Mouse (Mus musculus) heart, embryonic 11.5 days (tissue): Measurements from ENCODE around the gene Tor3a. TPM values are rescaled to one million over a fixed set of nuclear protein-coding genes. Genes with fewer than 3 reads are reported as not detected.

Source experiments
- polyA plus RNA-seq: library from polyadenylated mRNA; unstranded; fragments of >200 nt; fragmentation: Nextera tagmentation; extraction: Ambion mirVana; gene quantifications from 2 replicates; pipeline ENCODE4 v1.2.1, GENCODE M21; 2014

The Tor3a gene
- polyA plus RNA-seq, 1 experiment from 2014 or later = 4.5 TPM

Other genes starting within 250 kb of the Tor3a start
- 48.5 and 50.0 TPM in 2 replicates for gene Soat1, start 200.0 kb downstream of the Tor3a start, polyA plus RNA-seq
- 0.35 and 0.66 TPM in 2 replicates for gene Gm10031, start 150.3 kb downstream of the Tor3a start, polyA plus RNA-seq
- 3.5 and 5.2 TPM in 2 replicates for gene Abl2, start 115.6 kb downstream of the Tor3a start, polyA plus RNA-seq
- 22.4 and 27.5 TPM in 2 replicates for gene Fam20b, start 44.7 kb upstream of the Tor3a start, polyA plus RNA-seq
- 2.6 and 3.0 TPM in 2 replicates for gene Angptl1, start 164.2 kb upstream of the Tor3a start, polyA plus RNA-seq